Mouse (Mus musculus): ENCODE results near the gene Ankrd55. TPM values are rescaled to one million over a fixed set of nuclear protein-coding genes. Genes with fewer than 3 reads are reported as not detected.

Gene Ankrd55
- polyA plus RNA-seq, 1 experiment from 2014 or later, result 1.1 TPM

DNA sequence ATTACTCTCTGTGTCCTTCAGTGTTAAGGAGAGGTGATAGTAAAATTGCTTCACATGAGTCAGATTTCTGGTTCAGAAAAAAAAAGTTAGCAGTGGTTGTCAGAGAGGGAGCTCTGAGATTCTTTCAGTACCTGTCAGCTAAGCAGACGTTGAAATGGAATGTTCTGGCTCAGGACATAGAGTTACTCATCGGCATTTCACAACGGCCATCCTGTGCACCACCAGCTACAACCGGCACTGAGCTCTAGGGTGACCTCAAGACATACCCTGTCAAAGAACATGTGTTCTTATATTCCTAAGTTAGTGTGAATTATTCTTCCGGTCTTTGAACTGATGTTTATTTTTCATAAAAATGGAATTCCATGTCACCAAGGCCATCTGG, 55.4 kb downstream of the Ankrd55 start:
- Histone ChIP-seq H3K4me2 (replicated peaks) (no peak overlapping the region), H3K27me3 (no peaks in the 10 kb centered on the region), H3K9ac (no peak overlapping the region), H3K36me3 (no peaks in the 10 kb centered on the region), H3K9me3 (replicated peaks) (no peaks in the 10 kb centered on the region), H3K4me1 (peaks cover 35% of the 10 kb centered on the region), H3K4me3 (replicated peaks) (no peak overlapping the region), H3K27ac (replicated peaks) (no peak overlapping the region)
- WGBS, result 61% methylated on average over 5 of the region's 5 CpGs
- no peak for ATAC-seq (ENCODE audit: insufficient number of reproducible peaks, low FRiP score, low TSS enrichment, low read depth)

DNA sequence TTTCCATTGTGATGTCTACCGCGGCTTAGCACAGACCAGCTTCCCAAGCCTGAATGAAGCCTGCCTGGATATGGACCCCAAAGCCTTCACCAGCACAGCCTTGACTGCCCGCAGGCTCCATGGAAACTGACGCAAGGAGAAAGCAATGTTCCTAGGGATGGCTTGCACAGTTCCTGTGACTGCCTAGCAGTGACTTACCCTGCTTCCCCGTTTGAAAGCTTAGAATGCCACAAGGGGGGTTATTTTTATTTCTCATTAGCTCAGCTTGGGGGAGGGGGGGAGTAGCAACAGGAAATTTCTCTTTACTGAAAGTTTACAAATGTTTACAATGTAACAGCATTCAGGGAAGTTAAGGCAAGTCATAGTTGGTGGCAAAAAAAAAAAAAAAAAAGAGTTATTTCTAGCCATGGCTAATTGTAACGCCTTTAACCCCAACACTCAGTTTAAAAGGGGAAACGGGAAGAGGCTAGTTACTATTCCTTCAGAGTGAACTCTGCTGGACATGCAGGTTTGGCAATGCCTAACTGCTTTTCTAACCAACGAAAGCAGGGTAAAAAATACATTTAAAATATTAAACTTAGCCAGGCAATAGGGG, 56.1 kb downstream of the Ankrd55 start:
- Histone ChIP-seq H3K9me3 (replicated peaks) (no peaks in the 10 kb centered on the region), H3K36me3 (no peaks in the 10 kb centered on the region), H3K27me3 (no peaks in the 10 kb centered on the region), H3K4me2 (replicated peaks) (no peak overlapping the region), H3K4me3 (replicated peaks) (no peak overlapping the region), H3K27ac (replicated peaks) (no peak overlapping the region), H3K4me1 (peaks cover 35% of the 10 kb centered on the region), H3K9ac (no peak overlapping the region)
- ATAC-seq (ENCODE audit: insufficient number of reproducible peaks, low FRiP score, low TSS enrichment, low read depth), result no peak
- 70% methylated on average over 8 of the region's 8 CpGs for WGBS

DNA sequence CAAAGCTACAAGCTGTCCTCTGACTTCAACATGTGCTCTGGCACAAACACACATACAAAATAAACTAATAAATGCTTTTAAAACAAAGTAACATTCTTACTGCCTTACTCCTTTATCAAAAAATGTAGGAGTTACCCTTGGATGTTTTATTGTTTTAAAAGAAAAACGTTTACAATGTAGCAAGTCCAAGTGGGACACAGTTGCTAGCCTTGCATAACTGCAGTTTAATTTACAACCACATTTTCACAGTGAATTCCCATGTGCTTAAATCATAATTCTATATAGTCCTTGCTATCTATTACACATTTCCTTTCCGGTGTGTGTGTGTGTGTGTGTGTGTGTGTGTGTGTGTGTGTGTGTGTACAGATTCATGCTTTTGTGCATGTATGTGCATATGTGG, 57.3 kb downstream of the Ankrd55 start:
- H3K36me3 ChIP-seq, result no peaks in the 10 kb centered on the region
- H3K4me2 ChIP-seq (replicated peaks), result no peak overlapping the region
- peak overlapping the region; percentile 87 for H3K27ac ChIP-seq (replicated peaks)
- no peaks in the 10 kb centered on the region for H3K27me3 ChIP-seq
- 53% methylated on average over 2 of the region's 2 CpGs for WGBS
- H3K4me3 ChIP-seq (replicated peaks), result no peak overlapping the region
- H3K4me1 ChIP-seq, result peaks cover 28% of the 10 kb centered on the region
- no peak overlapping the region for H3K9ac ChIP-seq
- no peak for ATAC-seq (ENCODE audit: insufficient number of reproducible peaks, low FRiP score, low TSS enrichment, low read depth)
- 0 out of 2 replicates have a peak, but pooled peaks cover 4% of the 10 kb centered on the region for H3K9me3 ChIP-seq (replicated peaks)

DNA sequence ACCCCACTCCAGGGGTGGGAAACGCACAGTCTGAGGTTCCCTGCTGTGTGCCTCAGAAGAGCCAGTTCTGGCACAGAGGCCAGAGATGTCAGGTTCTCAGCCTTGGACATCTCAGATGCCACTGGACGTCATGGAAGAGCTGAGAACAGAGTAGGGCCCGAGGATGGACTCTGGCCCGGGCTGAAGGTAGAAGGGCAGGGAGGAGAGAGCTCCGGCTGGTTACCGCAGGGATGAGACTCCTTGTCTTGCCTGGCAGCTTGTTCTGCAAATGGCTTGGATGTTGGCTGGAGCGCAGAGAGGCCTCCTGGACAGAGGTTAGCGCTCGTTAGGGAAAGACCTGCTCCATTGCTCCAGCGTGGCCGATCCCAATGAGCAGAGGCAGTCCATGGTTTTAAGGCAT, 57.8 kb downstream of the Ankrd55 start:
- Histone ChIP-seq H3K4me2 (replicated peaks) (no peak overlapping the region), H3K36me3 (no peaks in the 10 kb centered on the region), H3K27me3 (no peaks in the 10 kb centered on the region), H3K4me3 (replicated peaks) (no peak overlapping the region), H3K9me3 (replicated peaks) (0 out of 2 replicates have a peak, but pooled peaks cover 4% of the 10 kb centered on the region), H3K27ac (replicated peaks) (peak overlapping the region; percentile 87), H3K4me1 (peaks cover 28% of the 10 kb centered on the region), H3K9ac (no peak overlapping the region)
- 79% methylated on average over 11 of the region's 11 CpGs for WGBS
- ATAC-seq (ENCODE audit: insufficient number of reproducible peaks, low FRiP score, low TSS enrichment, low read depth), result no peak

DNA sequence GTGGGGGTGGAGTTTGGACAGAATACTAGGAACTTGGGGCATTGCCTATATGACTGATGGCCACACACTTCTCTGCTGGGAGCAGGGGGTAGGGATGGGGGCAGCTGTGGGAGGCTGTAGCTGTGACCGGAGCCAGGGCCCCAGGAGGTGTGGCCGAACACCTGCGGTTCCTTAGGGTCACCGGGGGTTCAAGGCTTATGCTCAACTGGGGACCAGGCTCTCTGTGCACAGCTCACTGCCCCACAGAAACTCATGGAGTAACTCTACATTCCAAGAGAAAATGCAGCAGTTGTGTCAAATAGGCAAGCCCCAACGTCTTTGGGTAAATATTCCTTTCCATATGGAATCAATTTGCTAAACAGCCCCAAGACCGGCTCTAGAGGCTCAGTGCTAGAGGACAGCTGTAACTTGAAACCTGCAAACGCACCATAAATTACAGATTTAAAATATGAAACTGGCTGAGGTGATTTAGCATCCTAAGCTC, 58.5 kb downstream of the Ankrd55 start:
- Histone ChIP-seq H3K36me3 (no peaks in the 10 kb centered on the region), H3K4me3 (replicated peaks) (no peak overlapping the region), H3K9ac (no peak overlapping the region), H3K4me1 (peaks cover 31% of the 10 kb centered on the region), H3K27ac (replicated peaks) (peak overlapping the region; percentile 87), H3K9me3 (replicated peaks) (0 out of 2 replicates have a peak, but pooled peaks cover 4% of the 10 kb centered on the region), H3K4me2 (replicated peaks) (no peak overlapping the region), H3K27me3 (no peaks in the 10 kb centered on the region)
- ATAC-seq (ENCODE audit: insufficient number of reproducible peaks, low FRiP score, low TSS enrichment, low read depth), result peak; percentile 58; the same call in 1 of the 2 replicates
- WGBS, result 14% methylated on average over 7 of the region's 7 CpGs

DNA sequence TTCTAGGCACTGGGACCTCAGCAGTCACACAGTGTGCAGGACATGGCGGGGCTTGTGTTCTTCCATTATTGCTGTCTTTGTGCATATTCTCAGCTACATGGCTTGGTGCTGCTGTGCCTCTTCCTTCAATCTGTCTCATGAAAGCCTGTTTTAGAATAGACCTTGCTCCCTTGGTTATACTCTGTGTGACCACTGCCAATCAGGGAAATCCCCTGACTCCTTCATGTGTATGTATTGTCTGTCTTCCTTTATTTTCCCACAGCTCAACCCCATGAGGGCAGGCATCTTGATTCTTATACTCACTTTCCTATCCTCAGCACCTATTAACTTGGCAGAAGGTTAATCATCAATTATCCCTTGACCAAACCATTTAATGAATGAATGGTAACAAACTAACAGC, 60.0 kb downstream of the Ankrd55 start:
- Histone ChIP-seq H3K27ac (replicated peaks) (no peak overlapping the region), H3K4me2 (replicated peaks) (no peak overlapping the region), H3K4me1 (peaks cover 35% of the 10 kb centered on the region), H3K4me3 (replicated peaks) (no peak overlapping the region), H3K9ac (no peak overlapping the region), H3K9me3 (replicated peaks) (0 out of 2 replicates have a peak, but pooled peaks cover 4% of the 10 kb centered on the region), H3K36me3 (no peaks in the 10 kb centered on the region), H3K27me3 (no peaks in the 10 kb centered on the region)
- WGBS, result 88% methylated on average over 1 of the region's 1 CpGs
- no peak for ATAC-seq (ENCODE audit: insufficient number of reproducible peaks, low FRiP score, low TSS enrichment, low read depth)

DNA sequence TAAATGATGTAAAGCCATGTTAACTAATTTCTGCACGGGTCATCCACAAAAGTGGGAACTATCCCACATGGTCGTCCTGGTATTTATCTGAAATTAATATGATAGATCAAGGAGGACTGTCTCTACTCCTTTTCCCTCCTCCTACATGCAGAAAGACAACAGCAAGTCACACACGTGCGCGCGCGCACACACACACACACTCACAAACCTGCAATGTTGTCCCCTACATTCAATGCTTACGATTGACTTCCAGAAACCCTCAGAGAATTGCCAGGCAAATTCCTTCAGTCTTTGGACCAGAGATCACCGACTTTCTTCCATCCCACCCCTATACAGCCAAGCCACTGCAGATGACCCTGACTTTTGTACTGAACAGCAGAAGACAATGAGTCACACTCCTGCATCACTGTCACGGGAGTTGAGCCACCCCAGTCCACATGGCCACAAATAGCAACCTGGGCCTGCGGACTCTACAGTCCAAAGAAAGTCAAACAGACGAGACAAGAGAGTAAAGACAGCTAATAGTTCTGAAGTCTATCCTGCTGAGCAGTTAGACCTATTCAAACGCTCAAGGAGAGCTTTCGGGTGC, 60.7 kb downstream of the Ankrd55 start:
- no peak overlapping the region for H3K27ac ChIP-seq (replicated peaks)
- H3K4me3 ChIP-seq (replicated peaks), result no peak overlapping the region
- 92% methylated on average over 14 of the region's 14 CpGs for WGBS
- H3K36me3 ChIP-seq, result no peaks in the 10 kb centered on the region
- no peak overlapping the region for H3K9ac ChIP-seq
- H3K4me2 ChIP-seq (replicated peaks), result no peak overlapping the region
- no peaks in the 10 kb centered on the region for H3K27me3 ChIP-seq
- no peak for ATAC-seq (ENCODE audit: insufficient number of reproducible peaks, low FRiP score, low TSS enrichment, low read depth)
- 0 out of 2 replicates have a peak, but pooled peaks cover 4% of the 10 kb centered on the region for H3K9me3 ChIP-seq (replicated peaks)
- peaks cover 35% of the 10 kb centered on the region for H3K4me1 ChIP-seq

DNA sequence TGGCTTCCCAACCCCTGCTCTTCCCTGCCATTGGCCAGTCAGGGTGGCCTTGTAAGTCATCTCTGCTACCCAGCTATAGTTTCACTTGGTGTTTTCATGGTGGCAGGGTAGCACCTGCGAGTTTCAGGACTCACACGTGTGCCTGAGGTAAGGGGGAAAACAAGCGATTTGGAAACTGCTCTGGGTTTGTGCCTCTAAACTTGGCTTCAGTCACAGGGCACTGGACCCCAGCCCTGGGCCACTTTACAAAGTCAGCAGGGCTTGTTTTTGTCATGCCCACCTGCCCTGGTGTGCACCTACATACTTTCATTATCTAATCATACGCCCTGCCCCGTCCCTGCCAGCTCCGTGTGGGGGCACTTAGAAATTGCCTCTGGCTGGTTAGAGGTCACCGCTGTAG, 61.2 kb downstream of the Ankrd55 start:
- Histone ChIP-seq H3K36me3 (no peaks in the 10 kb centered on the region), H3K4me1 (peaks cover 33% of the 10 kb centered on the region), H3K9me3 (replicated peaks) (0 out of 2 replicates have a peak, but pooled peaks cover 4% of the 10 kb centered on the region), H3K4me3 (replicated peaks) (no peak overlapping the region), H3K4me2 (replicated peaks) (no peak overlapping the region), H3K27ac (replicated peaks) (no peak overlapping the region), H3K27me3 (no peaks in the 10 kb centered on the region), H3K9ac (no peak overlapping the region)
- ATAC-seq (ENCODE audit: insufficient number of reproducible peaks, low FRiP score, low TSS enrichment, low read depth), result no peak
- WGBS, result 87% methylated on average over 7 of the region's 7 CpGs

DNA sequence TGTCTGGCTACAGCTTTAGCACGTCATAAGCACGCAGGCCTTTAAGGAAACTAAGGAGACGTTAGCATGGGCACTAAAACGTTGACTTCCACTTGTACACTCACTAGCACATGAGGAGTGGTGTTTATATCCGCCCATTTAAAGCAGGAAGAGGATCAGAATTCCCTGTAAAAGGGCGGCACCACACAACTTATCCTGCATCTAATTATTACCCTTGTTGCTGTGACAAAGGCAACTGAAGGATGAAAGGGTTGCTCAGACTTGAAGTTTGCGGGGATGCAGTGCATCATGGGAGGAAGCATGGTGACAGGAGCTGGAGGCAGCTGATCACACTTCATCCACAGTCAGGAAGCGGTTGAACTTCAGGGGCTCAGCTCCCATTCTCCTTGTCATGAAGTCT, 63.7 kb downstream of the Ankrd55 start:
- 57% methylated on average over 8 of the region's 8 CpGs for WGBS
- H3K9me3 ChIP-seq (replicated peaks), result 0 out of 2 replicates have a peak, but pooled peaks cover 4% of the 10 kb centered on the region
- no peaks in the 10 kb centered on the region for H3K27me3 ChIP-seq
- H3K4me1 ChIP-seq, result peaks cover 15% of the 10 kb centered on the region
- no peak overlapping the region for H3K4me3 ChIP-seq (replicated peaks)
- no peak overlapping the region for H3K4me2 ChIP-seq (replicated peaks)
- H3K9ac ChIP-seq, result no peak overlapping the region
- no peaks in the 10 kb centered on the region for H3K36me3 ChIP-seq
- no peak for ATAC-seq (ENCODE audit: insufficient number of reproducible peaks, low FRiP score, low TSS enrichment, low read depth)
- peak overlapping the region; percentile 34; the same call in 1 of the 2 replicates for H3K27ac ChIP-seq (replicated peaks)

DNA sequence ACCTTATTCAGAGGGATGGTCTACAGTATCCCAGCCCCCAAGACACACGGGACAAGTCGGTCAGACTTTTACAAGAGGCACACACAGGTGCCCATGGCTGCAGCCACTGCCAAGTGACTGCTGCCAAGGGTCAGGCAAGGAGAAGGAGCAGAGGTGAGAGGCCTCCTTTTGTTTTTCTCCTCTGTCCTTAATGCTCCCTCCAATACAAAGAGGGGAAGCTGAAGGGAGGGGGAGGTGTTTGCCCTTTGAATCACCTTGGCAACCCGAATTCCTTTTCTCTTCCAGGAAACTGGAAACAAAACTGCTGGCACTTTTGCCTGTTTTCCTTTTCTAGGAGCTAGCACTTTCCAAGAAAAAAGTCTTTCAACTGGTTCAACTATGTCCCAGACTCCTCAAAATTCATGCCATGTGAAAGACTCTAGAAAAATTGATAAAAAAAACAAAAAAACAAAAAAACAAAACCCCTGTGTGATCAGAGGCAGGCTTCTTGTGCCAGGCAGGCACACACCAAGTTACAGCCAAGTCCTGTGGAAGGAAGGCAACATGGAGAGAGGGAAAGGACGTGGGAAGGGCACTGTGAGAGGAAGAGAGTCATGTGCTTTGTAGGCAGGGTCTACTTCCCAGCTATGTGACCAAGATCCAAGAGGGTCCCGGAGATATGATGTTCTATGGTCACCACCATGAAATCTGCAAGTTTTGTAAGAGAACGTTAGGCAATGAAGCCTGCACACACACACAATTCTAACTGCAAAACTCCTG, 66.0 kb downstream of the Ankrd55 start:
- Histone ChIP-seq H3K4me1 (peaks cover 12% of the 10 kb centered on the region), H3K9ac (no peak overlapping the region), H3K4me2 (replicated peaks) (no peak overlapping the region), H3K36me3 (no peaks in the 10 kb centered on the region), H3K4me3 (replicated peaks) (no peak overlapping the region), H3K27ac (replicated peaks) (no peak overlapping the region), H3K27me3 (no peaks in the 10 kb centered on the region), H3K9me3 (replicated peaks) (0 out of 2 replicates have a peak, but pooled peaks cover 4% of the 10 kb centered on the region)
- no peak for ATAC-seq (ENCODE audit: insufficient number of reproducible peaks, low FRiP score, low TSS enrichment, low read depth)
- 45% methylated on average over 6 of the region's 6 CpGs for WGBS

DNA sequence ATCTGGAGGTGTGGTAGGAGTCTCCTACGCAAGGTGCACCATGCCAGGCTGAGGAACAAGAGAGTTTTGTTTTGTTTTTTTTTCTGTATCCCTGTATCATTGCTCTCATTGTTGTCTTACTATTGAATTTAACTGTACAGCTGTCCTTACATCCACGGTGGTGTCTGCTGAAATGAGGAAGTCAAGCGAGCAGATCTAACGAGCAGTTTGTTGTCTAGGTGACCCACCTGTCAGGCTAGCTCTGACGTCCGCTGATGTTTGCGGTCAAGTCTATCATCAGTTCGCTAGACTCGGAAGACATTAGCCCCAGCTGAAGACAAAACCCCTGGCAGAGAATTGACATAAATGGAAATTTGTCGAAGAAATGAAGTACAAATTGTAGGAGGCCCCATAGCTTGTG, 66.7 kb downstream of the Ankrd55 start:
- Histone ChIP-seq H3K27ac (replicated peaks) (no peak overlapping the region), H3K9me3 (replicated peaks) (0 out of 2 replicates have a peak, but pooled peaks cover under 1% of the 10 kb centered on the region), H3K36me3 (no peaks in the 10 kb centered on the region), H3K4me3 (replicated peaks) (no peak overlapping the region), H3K4me1 (peaks cover 12% of the 10 kb centered on the region), H3K9ac (no peak overlapping the region), H3K4me2 (replicated peaks) (no peak overlapping the region), H3K27me3 (no peaks in the 10 kb centered on the region)
- WGBS, result 81% methylated on average over 10 of the region's 10 CpGs
- ATAC-seq (ENCODE audit: insufficient number of reproducible peaks, low FRiP score, low TSS enrichment, low read depth), result no peak

All from embryonic facial prominence, embryonic 15.5 days (tissue).